Mouse (Mus musculus) embryonic fibroblast, embryonic 13.5 days (primary cell): ENCODE measurements around the gene Fem1a.

Experiments used
- CTCF ChIP-seq: IDR thresholded peaks from 2 replicates; pipeline ENCODE4 v1.5.1; 2011; ENCODE audit warnings: mild to moderate bottlenecking, control low read depth, low read length, moderate library complexity, borderline replicate concordance; ENCODE audit not compliant: insufficient read depth
- POLR2A ChIP-seq: IDR thresholded peaks from 2 replicates; pipeline ENCODE4 v1.6.1; 2011; ENCODE audit warnings: low read depth, mild to moderate bottlenecking, control low read depth, low read length, moderate library complexity

DNA sequence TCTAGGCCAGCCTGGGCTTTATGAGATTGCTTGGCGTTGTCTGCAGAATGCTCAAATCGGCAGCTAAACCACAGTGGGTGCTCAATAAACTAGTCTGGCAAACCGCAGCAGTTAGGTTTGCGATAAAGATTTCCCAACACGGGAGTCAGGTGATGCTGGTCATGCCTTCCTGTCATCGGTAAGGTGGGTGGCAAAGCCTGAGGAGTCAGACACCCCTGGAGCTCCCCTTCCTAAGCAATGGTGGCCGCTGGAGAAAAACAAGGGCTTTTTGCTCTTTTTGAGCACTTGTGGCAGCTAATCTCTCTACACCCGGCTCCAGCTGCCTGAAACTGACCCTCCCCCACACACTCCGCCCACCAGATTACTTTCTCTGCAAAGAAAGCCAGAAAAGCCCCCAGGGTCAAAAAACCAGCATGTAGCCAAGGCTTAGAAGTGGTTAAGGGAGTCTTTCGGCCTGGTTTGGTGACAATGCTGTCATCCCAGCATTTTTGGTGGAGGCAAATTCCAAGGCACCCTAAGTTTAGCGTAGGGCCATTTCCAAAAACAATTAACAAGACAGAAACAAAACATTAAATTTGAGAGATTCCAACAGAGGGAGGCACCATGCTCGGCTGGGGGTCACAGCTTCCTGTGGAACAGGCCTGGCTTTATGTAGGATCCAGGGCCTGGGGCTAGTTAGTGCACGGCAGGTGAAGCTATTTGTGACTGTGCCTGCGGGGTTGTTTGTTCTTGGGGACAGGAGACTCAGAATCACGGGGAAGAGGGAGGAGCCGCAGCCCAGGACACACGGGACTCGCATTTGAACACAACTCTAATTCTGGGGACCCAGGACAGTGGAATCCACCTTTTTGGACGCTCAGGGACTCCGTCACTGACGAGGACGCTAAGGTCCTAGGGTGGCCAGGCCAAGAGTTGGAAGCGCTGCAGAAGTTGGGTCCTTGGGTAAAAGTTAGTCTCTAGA, 33.0 kb downstream of the Fem1a start:
- no peak; the same call in 1 of the 2 replicates for TF ChIP-seq POLR2A
- TF ChIP-seq CTCF, result no peak
